Mouse (Mus musculus) brain, embryonic 14.5 days (tissue): ENCODE data around the gene Cit.

Experiments used
- CTCF ChIP-seq: fragments of 200-500 bp; IDR thresholded peaks from 2 replicates; pipeline ENCODE4 v1.5.1; 2012; ENCODE audit warnings: inconsistent platforms, mild to moderate bottlenecking, moderate library complexity, borderline replicate concordance; ENCODE audit not compliant: insufficient read depth, insufficient read length; ENCODE audit errors: extremely low read depth
- POLR2A ChIP-seq: fragments of 200-500 bp; IDR thresholded peaks from 2 replicates; pipeline ENCODE4 v1.6.1; 2012; ENCODE audit warnings: mild to moderate bottlenecking, inconsistent platforms, borderline replicate concordance; ENCODE audit not compliant: poor library complexity, insufficient read depth, insufficient read length, severe bottlenecking; ENCODE audit errors: extremely low read depth

GRCm38 (mm10) chr5:116049821-116050220, 204.7 kb downstream of the Cit start:
- no peak for TF ChIP-seq POLR2A
- TF ChIP-seq CTCF = no peak
